Mouse (Mus musculus): ENCODE results near the gene Phlda1.
A peak's percentile ranks its signal among the peaks of the same experiment; 100 is the strongest.

The Phlda1 gene

GRCm38 (mm10) chr10:111506926-111507459 is 907 bp downstream of the Phlda1 start:
- DNase-seq, result no peak

GRCm38 (mm10) chr10:111507460-111508211 is 1.6 kb downstream of the Phlda1 start:
- DNase-seq, result peak; percentile 96

- peak; percentile 55 for DNase-seq
These were observed 2.4 kb downstream of the Phlda1 start for GRCm38 (mm10) chr10:111508324-111509080.

GRCm38 (mm10) chr10:111509103-111509784 is 3.2 kb downstream of the Phlda1 start:
- peak; percentile 77 for DNase-seq

- DNase-seq, result peak; percentile 90
These were observed 3.9 kb downstream of the Phlda1 start for GRCm38 (mm10) chr10:111509981-111510380.

GRCm38 (mm10) chr10:111510798-111511197 is 4.7 kb downstream of the Phlda1 start:
- peak; percentile 75 for DNase-seq

- peak; percentile 88 for DNase-seq
These were observed 6.0 kb downstream of the Phlda1 start for GRCm38 (mm10) chr10:111512036-111512568.

- DNase-seq, result peak; percentile 80
These were observed 8.3 kb downstream of the Phlda1 start for GRCm38 (mm10) chr10:111514282-111514885.

- peak; percentile 93 for DNase-seq
These were observed 9.3 kb downstream of the Phlda1 start for GRCm38 (mm10) chr10:111515071-111516010.

- DNase-seq, result peak; percentile 97
These were observed 10.1 kb downstream of the Phlda1 start for GRCm38 (mm10) chr10:111516172-111516588.

GRCm38 (mm10) chr10:111516804-111517436 is 10.8 kb downstream of the Phlda1 start:
- DNase-seq, result peak; percentile 76

- DNase-seq, result peak; percentile 14
These were observed 12.3 kb downstream of the Phlda1 start for GRCm38 (mm10) chr10:111518350-111518749.

- peak; percentile 97 for DNase-seq
These were observed 13.7 kb downstream of the Phlda1 start for GRCm38 (mm10) chr10:111519620-111520370.

- peak; percentile 75 for DNase-seq
These were observed 14.5 kb downstream of the Phlda1 start for GRCm38 (mm10) chr10:111520621-111521020.

- DNase-seq, result peak; percentile 88
These were observed 15.6 kb downstream of the Phlda1 start for GRCm38 (mm10) chr10:111521636-111522035.

- peak; percentile 86 for DNase-seq
These were observed 16.1 kb downstream of the Phlda1 start for GRCm38 (mm10) chr10:111522230-111522629.

- peak; percentile 66 for DNase-seq
These were observed 17.8 kb downstream of the Phlda1 start for GRCm38 (mm10) chr10:111523894-111524293.

GRCm38 (mm10) chr10:111527057-111527456 is 21.0 kb downstream of the Phlda1 start:
- no peak for DNase-seq

- DNase-seq, result no peak
These were observed 21.5 kb downstream of the Phlda1 start for GRCm38 (mm10) chr10:111527613-111528012.

GRCm38 (mm10) chr10:111528283-111528682 is 22.2 kb downstream of the Phlda1 start:
- DNase-seq, result no peak

Data from heart, adult 11 months (tissue).